Mouse (Mus musculus): ENCODE measurements around the gene Enam.

DNA sequence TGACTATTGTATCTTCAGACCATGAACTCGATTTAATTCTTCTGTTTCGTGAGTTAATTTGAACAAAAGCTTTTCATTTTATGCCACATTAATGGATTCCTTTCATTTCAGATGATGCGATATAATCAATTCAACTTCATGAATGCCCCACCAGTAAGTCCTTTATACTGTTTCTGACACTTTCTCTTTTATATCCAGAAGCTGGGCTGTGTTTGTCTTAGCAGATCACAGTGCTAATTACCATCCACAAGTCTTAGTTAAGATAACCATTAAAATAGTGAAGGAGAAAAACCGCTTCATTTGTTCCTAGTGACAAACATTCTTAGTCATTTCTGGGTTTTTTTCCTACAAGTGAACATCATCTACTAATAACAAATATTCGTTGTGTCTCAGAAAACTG, 3.3 kb downstream of the Enam start:
- TF ChIP-seq POLR2A (IDR thresholded peaks at IDR 0.05; ENCODE audit: low read depth, low read length) (no peak), CTCF (conservative IDR thresholded peaks at IDR 0.05; ENCODE audit: insufficient read depth, insufficient read length, low read depth, low read length) (no peak)

Measured in kidney, adult 2 months (tissue).